Mouse (Mus musculus) ES-CJ7 (cell line): ENCODE measurements around the gene Atp5mpl.
"Not testable (repeated sequence)": the region's sequence is repeated elsewhere in the genome, so short reads cannot be mapped to it uniquely, and the experiment has no call there.

Source experiments
- DNase-seq: peaks from one replicate; pipeline ENCODE4 v3.0.0; 2011; ENCODE audit warnings: low read depth, low spot score

Atp5mpl gene

GRCm38 (mm10) chr12:111950486-111950885, 16.3 kb downstream of the Atp5mpl start:
- no peak for DNase-seq

GRCm38 (mm10) chr12:111946716-111947115, 20.1 kb downstream of the Atp5mpl start:
- peak; percentile 23 for DNase-seq

DNA sequence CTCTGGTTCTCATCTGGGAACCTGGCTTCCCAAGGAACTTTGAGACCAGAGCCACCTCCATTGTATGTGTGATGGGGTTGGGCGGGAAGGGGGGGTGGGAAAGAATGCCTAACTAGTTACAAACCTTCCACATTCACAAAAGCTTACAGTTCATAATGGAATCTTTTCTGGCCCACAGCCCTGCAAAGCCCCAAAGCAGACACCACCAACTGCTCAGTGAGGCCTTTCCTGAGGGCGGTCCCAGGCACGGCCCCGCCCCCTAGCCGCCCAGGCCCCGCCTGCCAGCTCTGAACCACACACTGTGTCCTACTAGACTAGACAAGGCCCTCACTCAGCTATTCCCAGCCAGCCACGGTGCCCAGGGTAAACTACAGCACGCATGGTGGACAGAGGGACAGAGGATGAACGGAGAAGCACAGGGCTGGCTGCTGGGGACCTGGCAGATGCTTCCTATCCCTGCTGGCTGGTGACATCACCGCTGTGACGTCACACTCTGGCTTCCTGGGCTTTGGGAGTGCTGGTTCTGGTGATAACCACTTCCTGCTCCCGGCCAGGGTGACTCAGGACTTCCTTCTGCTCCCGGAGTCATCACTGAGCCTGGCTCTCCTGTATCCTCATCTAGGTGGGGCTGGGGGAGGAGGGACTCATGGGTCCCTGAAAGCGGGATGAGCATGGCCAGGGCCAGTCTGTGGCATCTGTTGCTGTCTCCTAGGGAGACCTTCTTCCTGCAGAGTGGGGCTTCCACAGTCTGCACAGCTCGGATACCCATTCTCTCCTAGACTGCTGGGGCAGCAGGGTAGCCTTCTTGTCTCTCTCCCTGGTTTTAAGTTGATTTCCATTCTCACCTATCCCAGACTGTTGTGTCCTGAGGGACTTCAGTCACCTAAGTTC, 20.8 kb downstream of the Atp5mpl start:
- not testable (repeated sequence) for DNase-seq

DNA sequence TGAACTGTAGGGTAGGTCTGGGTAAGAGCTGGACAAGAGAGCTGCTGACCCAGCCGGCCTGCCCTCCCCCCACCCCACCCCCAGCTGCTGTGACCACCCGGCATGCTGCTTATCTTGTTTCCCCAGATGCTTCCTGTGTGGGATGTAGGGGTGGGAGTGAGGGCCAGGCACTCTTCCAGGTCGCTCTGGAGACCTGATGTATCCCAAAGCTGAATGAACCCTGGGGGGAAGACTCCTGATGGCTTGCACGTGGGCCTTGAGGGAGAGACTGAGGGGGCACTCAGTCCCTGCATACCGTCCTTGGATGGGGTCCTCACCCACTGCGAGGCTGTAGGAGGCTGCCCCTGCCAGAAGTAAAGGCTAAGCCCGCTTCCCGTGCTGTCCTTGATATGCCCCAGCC, 21.7 kb downstream of the Atp5mpl start:
- DNase-seq = no peak

DNA sequence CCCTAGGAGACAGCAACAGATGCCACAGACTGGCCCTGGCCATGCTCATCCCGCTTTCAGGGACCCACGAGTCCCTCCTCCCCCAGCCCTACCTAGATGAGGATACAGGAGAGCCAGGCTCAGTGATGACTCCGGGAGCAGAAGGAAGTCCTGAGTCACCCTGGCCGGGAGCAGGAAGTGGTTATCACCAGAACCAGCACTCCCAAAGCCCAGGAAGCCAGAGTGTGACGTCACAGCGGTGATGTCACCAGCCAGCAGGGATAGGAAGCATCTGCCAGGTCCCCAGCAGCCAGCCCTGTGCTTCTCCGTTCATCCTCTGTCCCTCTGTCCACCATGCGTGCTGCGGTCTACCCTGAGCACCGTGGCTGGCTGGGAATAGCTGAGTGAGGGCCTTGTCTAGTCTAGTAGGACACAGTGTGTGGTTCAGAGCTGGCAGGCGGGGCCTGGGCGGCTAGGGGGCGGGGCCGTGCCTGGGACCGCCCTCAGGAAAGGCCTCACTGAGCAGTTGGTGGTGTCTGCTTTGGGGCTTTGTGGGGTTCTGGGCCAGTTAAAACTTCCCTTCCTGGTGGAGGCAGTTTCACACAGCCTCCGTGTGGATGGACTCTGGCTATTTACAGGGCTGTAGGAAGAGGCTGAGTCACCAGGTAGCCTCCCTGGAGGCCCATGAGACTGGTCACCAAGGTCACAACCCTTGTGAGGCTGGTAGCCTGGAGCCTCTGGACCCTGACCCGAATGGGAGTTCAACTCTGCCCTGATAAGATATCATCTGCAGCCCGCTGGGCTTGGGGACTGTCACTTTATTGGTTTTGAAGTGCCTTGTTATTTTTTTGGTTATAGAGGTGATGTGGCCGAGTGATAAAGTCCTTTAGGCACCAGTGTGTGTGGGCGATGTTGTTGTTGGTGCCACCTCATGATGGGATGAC, 22.5 kb downstream of the Atp5mpl start:
- not testable (repeated sequence) for DNase-seq

- no peak for DNase-seq
Measured at GRCm38 (mm10) chr12:111943421-111944064, 23.2 kb downstream of the Atp5mpl start.

DNA sequence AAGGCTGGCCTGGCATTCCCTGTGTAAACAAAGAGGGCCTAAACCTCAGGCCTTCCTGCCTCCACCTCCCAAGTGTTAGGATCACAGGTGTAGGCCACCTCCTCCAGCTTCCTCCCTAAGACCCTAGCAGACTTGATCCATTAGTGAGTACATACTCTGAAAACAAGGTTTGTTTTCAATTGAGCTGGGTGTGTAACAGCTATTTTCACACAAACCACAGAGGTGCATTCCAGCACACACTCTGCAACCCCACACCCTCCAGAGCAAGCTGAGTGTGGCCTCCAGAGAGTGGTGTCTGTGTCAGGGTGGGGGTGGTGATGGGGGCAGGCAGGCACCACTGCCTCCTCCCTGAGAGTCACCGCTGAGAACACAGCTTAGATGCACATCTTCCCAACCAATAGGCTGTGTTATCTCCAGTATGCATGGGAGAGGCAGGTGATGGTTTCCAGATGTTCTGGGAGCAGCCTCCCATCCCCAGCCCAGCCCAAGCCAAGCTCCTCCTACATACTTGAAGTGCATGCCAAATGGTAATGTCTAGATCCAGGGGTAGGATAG, 28.1 kb downstream of the Atp5mpl start:
- peak; percentile 72 for DNase-seq

GRCm38 (mm10) chr12:111936706-111937550, 29.8 kb downstream of the Atp5mpl start:
- peak; percentile 76 for DNase-seq

GRCm38 (mm10) chr12:111933971-111934370, 32.8 kb downstream of the Atp5mpl start:
- no peak for DNase-seq

GRCm38 (mm10) chr12:111933032-111933704, 33.6 kb downstream of the Atp5mpl start:
- DNase-seq = no peak

DNA sequence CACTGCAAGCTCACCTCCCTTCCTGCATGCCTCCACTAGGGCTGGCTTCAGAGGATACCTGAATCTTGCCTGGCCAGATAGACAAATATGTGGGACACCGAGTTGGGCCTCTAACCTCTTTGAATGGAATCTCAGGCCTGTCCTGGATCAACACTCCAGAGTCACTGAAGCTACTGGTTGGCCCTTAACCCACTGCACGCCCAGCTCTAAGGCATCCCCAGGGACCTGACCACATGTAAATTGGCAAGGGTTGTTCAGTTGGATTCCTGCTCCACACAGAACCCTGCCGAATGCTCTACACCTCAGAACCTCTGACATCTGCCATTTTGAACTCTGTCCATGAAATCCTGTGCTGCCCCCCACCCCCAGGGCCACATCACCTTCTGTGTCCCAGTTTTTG, 34.3 kb downstream of the Atp5mpl start:
- DNase-seq = no peak

GRCm38 (mm10) chr12:111931411-111932025, 35.3 kb downstream of the Atp5mpl start:
- no peak for DNase-seq

- DNase-seq = no peak
Measured at GRCm38 (mm10) chr12:111928411-111928966, 38.3 kb downstream of the Atp5mpl start.

DNA sequence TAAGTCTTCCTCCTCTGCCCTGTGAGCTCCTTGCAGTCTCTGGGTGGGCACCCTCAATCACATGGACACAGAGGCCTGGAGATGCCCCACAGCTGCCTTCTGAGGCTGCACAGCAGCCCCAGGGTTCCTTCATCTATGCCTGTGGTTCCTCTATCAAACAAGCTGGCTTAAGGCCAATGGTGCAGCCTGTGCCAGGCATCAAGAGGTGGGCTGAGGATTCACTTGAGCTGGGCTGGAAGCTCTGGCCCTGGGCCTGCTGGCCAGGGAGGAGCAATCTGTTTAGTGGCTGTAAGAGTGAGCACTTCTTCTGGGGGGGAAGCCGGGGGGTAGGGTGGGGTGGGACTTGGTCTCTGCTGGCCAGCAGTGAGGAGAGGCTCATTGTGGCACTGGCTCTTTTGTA, 39.4 kb downstream of the Atp5mpl start:
- DNase-seq = no peak

GRCm38 (mm10) chr12:111923117-111923516, 43.7 kb downstream of the Atp5mpl start:
- DNase-seq = no peak

DNA sequence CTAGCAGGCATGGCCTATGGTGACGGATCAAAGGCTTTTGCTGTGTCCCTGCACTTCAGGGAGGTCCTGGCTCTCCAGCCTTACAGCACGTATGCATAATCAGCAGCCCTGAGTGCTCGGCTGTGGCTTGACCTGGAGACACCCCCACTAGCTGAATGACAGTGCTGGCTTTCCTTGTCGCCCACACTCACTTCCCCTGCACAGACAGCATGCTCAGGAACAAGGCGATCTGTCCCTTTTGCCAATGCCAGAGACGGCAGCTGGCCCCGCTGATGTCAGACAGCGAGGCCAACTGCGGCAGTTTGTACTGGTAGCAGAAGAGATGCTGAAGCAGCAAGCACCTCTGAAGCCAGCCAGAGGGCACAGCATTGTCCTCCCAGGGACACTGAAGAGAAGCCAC, 46.7 kb downstream of the Atp5mpl start:
- DNase-seq = no peak

DNA sequence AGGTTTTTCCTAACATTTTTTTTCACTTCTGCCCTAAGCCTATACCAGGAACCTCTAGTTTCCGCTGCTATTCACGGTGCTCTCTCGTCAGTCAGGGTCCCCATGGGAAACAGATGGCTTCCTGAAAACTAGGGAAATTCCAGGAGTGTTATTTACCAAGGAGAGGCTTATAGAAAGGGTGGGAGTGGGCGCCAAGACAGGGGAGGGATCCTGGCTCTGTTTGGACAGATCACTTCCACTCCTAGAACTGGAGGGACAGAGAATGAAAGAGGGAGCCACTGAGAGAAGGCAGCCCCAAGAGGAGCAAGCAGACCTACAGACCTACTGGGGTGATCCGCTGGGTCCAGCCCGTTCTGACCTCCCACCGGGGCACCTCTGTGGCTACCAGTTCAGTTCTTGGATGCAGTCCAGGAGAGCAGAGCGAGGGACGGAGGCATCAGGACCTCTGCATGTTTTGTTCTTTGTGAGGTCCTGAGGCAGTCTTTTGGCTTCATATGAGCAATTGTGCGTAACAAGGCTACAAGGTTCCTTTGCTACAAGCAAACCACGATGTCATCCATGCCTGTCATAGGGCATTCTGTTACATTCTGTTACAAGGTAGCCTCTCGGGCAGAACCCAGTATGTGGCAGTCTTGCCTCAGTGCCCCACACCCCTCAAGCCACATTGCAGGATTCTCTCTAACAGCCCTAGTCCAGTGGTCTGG, 50.1 kb downstream of the Atp5mpl start:
- DNase-seq = no peak

- DNase-seq = no peak
Measured at GRCm38 (mm10) chr12:111915781-111916180, 51.0 kb downstream of the Atp5mpl start.

DNA sequence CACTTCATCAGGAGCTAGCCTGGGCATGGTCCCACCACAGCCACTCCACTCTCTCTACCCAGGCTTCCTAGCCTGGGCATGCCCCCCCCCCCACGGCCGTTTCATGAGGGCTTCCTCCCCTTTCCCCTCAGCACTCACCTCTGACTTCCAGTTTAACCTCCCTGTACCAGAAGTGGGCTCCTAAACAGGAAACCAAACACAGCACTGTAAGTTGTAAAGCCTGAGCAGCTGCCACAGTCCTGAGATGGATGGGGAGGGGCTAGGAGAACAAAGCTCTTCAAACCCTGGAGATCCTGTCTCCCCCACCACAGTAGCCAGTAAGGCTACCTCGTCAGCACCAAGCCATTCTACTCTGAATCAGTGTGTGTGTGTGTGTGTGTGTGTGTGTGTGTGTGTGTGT, 52.7 kb downstream of the Atp5mpl start:
- DNase-seq = no peak
